Mouse (Mus musculus) R1 (cell line): ENCODE data around the gene Creb3.
"Not testable (repeated sequence)": the region's sequence is repeated elsewhere in the genome, so short reads cannot be mapped to it uniquely, and the experiment has no call there.

Experiments
- DNase-seq: peaks from one replicate; pipeline ENCODE4 v3.0.0-alpha.2; 2018; ENCODE audit warnings: low read depth, low spot score

Creb3 gene

GRCm38 (mm10) chr4:43561997-43562768 lies at the start of gene Creb3, which contains the start of gene Tln1:
Gene Creb3 (plus strand): TSS chr4:43562332.
Gene Tln1 (minus strand): TSS chr4:43562691.
- DNase-seq = peak; percentile 99

GRCm38 (mm10) chr4:43512653-43513052 lies 49.5 kb upstream of the Creb3 start:
- no peak for DNase-seq

GRCm38 (mm10) chr4:43513300-43513699 lies 48.8 kb upstream of the Creb3 start:
- DNase-seq = no peak

GRCm38 (mm10) chr4:43513791-43514190 lies 48.3 kb upstream of the Creb3 start:
- DNase-seq = no peak

- DNase-seq = no peak
Observed at GRCm38 (mm10) chr4:43515764-43516708, 46.1 kb upstream of the Creb3 start.

GRCm38 (mm10) chr4:43519551-43519950 lies 42.6 kb upstream of the Creb3 start:
- no peak for DNase-seq

- peak; percentile 76 for DNase-seq
Observed at GRCm38 (mm10) chr4:43519956-43520355, 42.2 kb upstream of the Creb3 start.

GRCm38 (mm10) chr4:43527880-43528279 lies 34.3 kb upstream of the Creb3 start:
- DNase-seq = peak; percentile 84

- DNase-seq = peak; percentile 66
Observed at GRCm38 (mm10) chr4:43528487-43528886, 33.6 kb upstream of the Creb3 start.

GRCm38 (mm10) chr4:43530081-43530501 lies 32.0 kb upstream of the Creb3 start:
- DNase-seq = no peak

GRCm38 (mm10) chr4:43530581-43530980 lies 31.6 kb upstream of the Creb3 start:
- peak; percentile 88 for DNase-seq

GRCm38 (mm10) chr4:43533270-43533669 lies 28.9 kb upstream of the Creb3 start:
- no peak for DNase-seq

GRCm38 (mm10) chr4:43535628-43536027 lies 26.5 kb upstream of the Creb3 start:
- no peak for DNase-seq

GRCm38 (mm10) chr4:43536031-43536430 lies 26.1 kb upstream of the Creb3 start:
- no peak for DNase-seq

- no peak for DNase-seq
Observed at GRCm38 (mm10) chr4:43542044-43542443, 20.1 kb upstream of the Creb3 start.

GRCm38 (mm10) chr4:43546375-43547047 lies 15.6 kb upstream of the Creb3 start:
- DNase-seq = no peak

GRCm38 (mm10) chr4:43547160-43547559 lies 15.0 kb upstream of the Creb3 start:
- no peak for DNase-seq

GRCm38 (mm10) chr4:43549055-43549454 lies 13.1 kb upstream of the Creb3 start:
- no peak for DNase-seq

GRCm38 (mm10) chr4:43551854-43552253 lies 10.3 kb upstream of the Creb3 start:
- not testable (repeated sequence) for DNase-seq

- DNase-seq = no peak
Observed at GRCm38 (mm10) chr4:43552437-43552836, 9.7 kb upstream of the Creb3 start.

- DNase-seq = no peak
Observed at GRCm38 (mm10) chr4:43553891-43554290, 8.2 kb upstream of the Creb3 start.

GRCm38 (mm10) chr4:43555926-43556325 lies 6.2 kb upstream of the Creb3 start:
- DNase-seq = no peak
